Mouse (Mus musculus) intestine, embryonic 15.5 days (tissue): ENCODE results near the gene Olfr1467. TPM values are rescaled to one million over a fixed set of nuclear protein-coding genes. Genes with fewer than 3 reads are reported as not detected.

ENCODE experiments used
- ATAC-seq: fragments of 200-750 bp; cut with Nextera tagmentation; 2 replicates; pipeline ENCODE4 v1.8.0; 2017; ENCODE audit warnings: moderate TSS enrichment, moderate library complexity
- H3K27ac ChIP-seq: fragments of 300-500 bp; sonication (generic); 2 replicates; pipeline ENCODE4 v1.5.1; 2015; ENCODE audit warnings: mild to moderate bottlenecking, inconsistent platforms
- H3K27me3 ChIP-seq: fragments of 300-500 bp; sonication (generic); replicated peaks from 2 replicates; pipeline ENCODE4 v1.6.1; 2015; ENCODE audit warnings: inconsistent platforms
- H3K36me3 ChIP-seq: fragments of 300-500 bp; sonication (generic); 2 replicates; pipeline ENCODE4 v1.6.1; 2015; ENCODE audit warnings: inconsistent platforms
- H3K4me1 ChIP-seq: fragments of 300-500 bp; sonication (generic); replicated peaks from 2 replicates; pipeline ENCODE4 v1.6.1; 2015; ENCODE audit warnings: inconsistent platforms
- H3K4me2 ChIP-seq: fragments of 300-500 bp; sonication (generic); replicated peaks from 2 replicates; pipeline ENCODE4 v1.6.1; 2015; ENCODE audit warnings: mild to moderate bottlenecking, inconsistent platforms
- H3K4me3 ChIP-seq: fragments of 300-500 bp; sonication (generic); replicated peaks from 2 replicates; pipeline ENCODE4 v1.5.1; 2015; ENCODE audit warnings: inconsistent platforms
- H3K9ac ChIP-seq: fragments of 300-500 bp; sonication (generic); 2 replicates; pipeline ENCODE4 v1.6.1; 2015; ENCODE audit warnings: inconsistent platforms
- H3K9me3 ChIP-seq: fragments of 300-500 bp; sonication (generic); 2 replicates; pipeline ENCODE4 v1.6.1; 2016; ENCODE audit warnings: inconsistent platforms
- WGBS: fragments of 180-500 bp; shearing (Covaris S2); methylation state at CpG from one replicate; pipeline ENCODE4 v1.1.7; 2015; 5-methylcytosine and 5-hydroxymethylcytosine counted together
- polyA plus RNA-seq: library from polyadenylated mRNA; unstranded; fragments of >200 nt; fragmentation: Nextera tagmentation; extraction: Ambion mirVana; gene quantifications from 2 replicates; pipeline ENCODE4 v1.2.1, GENCODE M21; 2015

Olfr1467 gene
- polyA plus RNA-seq, result not detected in 2 replicates

- Histone ChIP-seq H3K27me3 (no peaks in the 10 kb centered on the region), H3K27ac (no peak within 1 kb of the TSS)
- WGBS, result 65% methylated on average over 2 of the region's 2 CpGs
These were observed at the start of gene Olfr1467 for GRCm38 (mm10) chr19:13361936-13362335. Gene Olfr1467, plus strand, starts transcription at chr19:13362236.

GRCm38 (mm10) chr19:13315441-13315840 is 46.6 kb upstream of the Olfr1467 start, which contains the start of gene Olfr1465:
Gene Olfr1465, minus strand, starts transcription at chr19:13315541.
- no peak within 1 kb of the TSS for H3K9ac ChIP-seq
- no peak within 1 kb of the TSS for H3K4me2 ChIP-seq
- H3K27ac ChIP-seq, result no peak within 1 kb of the TSS
- no peaks in the 10 kb centered on the region for H3K27me3 ChIP-seq
- H3K4me3 ChIP-seq, result no peak within 1 kb of the TSS
- no peaks in the 10 kb centered on the region for H3K4me1 ChIP-seq
- no peak for ATAC-seq
- no peaks in the 10 kb centered on the region for H3K36me3 ChIP-seq
- no peaks in the 10 kb centered on the region for H3K9me3 ChIP-seq

More at GRCm38 (mm10) chr19:13361936-13362335, at the start of gene Olfr1467:
- no peak within 1 kb of the TSS for H3K9ac ChIP-seq
- no peaks in the 10 kb centered on the region for H3K9me3 ChIP-seq
- H3K4me2 ChIP-seq, result no peak within 1 kb of the TSS
- H3K4me1 ChIP-seq, result no peaks in the 10 kb centered on the region
- no peak for ATAC-seq
- no peaks in the 10 kb centered on the region for H3K36me3 ChIP-seq
- H3K4me3 ChIP-seq, result no peak within 1 kb of the TSS

GRCm38 (mm10) chr19:13338562-13338961 is 23.5 kb upstream of the Olfr1467 start, which contains the start of gene Olfr1466:
Gene Olfr1466, plus strand, starts transcription at chr19:13338862.
- no peak for ATAC-seq
- Histone ChIP-seq H3K9ac (no peak within 1 kb of the TSS), H3K36me3 (no peaks in the 10 kb centered on the region), H3K4me2 (no peak within 1 kb of the TSS), H3K9me3 (0 out of 2 replicates have a peak, but pooled peaks cover 2% of the 10 kb centered on the region), H3K27ac (no peak within 1 kb of the TSS), H3K4me3 (no peak within 1 kb of the TSS), H3K27me3 (no peaks in the 10 kb centered on the region), H3K4me1 (no peaks in the 10 kb centered on the region)
- 84% methylated on average over 2 of the region's 2 CpGs for WGBS

- Histone ChIP-seq H3K36me3 (no peaks in the 10 kb centered on the region), H3K9ac (no peak within 1 kb of the TSS), H3K4me2 (no peak within 1 kb of the TSS), H3K4me1 (no peaks in the 10 kb centered on the region), H3K27me3 (no peaks in the 10 kb centered on the region), H3K27ac (no peak within 1 kb of the TSS), H3K4me3 (no peak within 1 kb of the TSS), H3K9me3 (no peaks in the 10 kb centered on the region)
- ATAC-seq, result no peak
- WGBS, result 74% methylated on average over 2 of the region's 2 CpGs
These were observed 45.5 kb downstream of the Olfr1467 start, which contains the start of gene Olfr1469 for GRCm38 (mm10) chr19:13407549-13407948. Gene Olfr1469, plus strand, starts transcription at chr19:13407849.

Other genes starting within 250 kb of the Olfr1467 start
- not detected in 2 replicates for gene Olfr1459, start 212.7 kb upstream of the Olfr1467 start, polyA plus RNA-seq
- not detected in 2 replicates for gene Olfr1461, start 199.2 kb upstream of the Olfr1467 start, polyA plus RNA-seq
- not detected in 2 replicates for gene Olfr1462, start 176.5 kb upstream of the Olfr1467 start, polyA plus RNA-seq
- gene Olfr1463, start 130.9 kb upstream of the Olfr1467 start, polyA plus RNA-seq, result not detected in 2 replicates
- gene Olfr1465, start 46.7 kb upstream of the Olfr1467 start, polyA plus RNA-seq, result not detected in 2 replicates
- gene Olfr1466, start 23.4 kb upstream of the Olfr1467 start, polyA plus RNA-seq, result not detected in 2 replicates
- not detected in 2 replicates for gene Olfr1469, start 45.6 kb downstream of the Olfr1467 start, polyA plus RNA-seq
- gene Olfr1471, start 81.2 kb downstream of the Olfr1467 start, polyA plus RNA-seq, result not detected in 2 replicates
- gene Olfr1472, start 93.8 kb downstream of the Olfr1467 start, polyA plus RNA-seq, result not detected in 2 replicates
- gene Olfr1474, start 107.3 kb downstream of the Olfr1467 start, polyA plus RNA-seq, result not detected in 2 replicates
- gene Olfr1475, start 118.0 kb downstream of the Olfr1467 start, polyA plus RNA-seq, result not detected in 2 replicates
- not detected in 2 replicates for gene Olfr1477, start 138.3 kb downstream of the Olfr1467 start, polyA plus RNA-seq
- gene Olfr1480, start 165.7 kb downstream of the Olfr1467 start, polyA plus RNA-seq, result not detected in 2 replicates
- not detected in 2 replicates for gene Olfr1484, start 221.3 kb downstream of the Olfr1467 start, polyA plus RNA-seq